Mouse (Mus musculus): ENCODE data around the gene Tapbpl. TPM values are rescaled to one million over a fixed set of nuclear protein-coding genes. Genes with fewer than 3 reads are reported as not detected.
"Not testable (repeated sequence)": the region's sequence is repeated elsewhere in the genome, so short reads cannot be mapped to it uniquely, and the experiment has no call there.

The Tapbpl gene
- 1 to 10 TPM; 3.2 to 4.2 TPM for total RNA-seq (2021)
- long read RNA-seq, experiment 1, partial matches to known transcripts = 0 of 1 reads
- long read RNA-seq, experiment 1, other reads (novel, unspliced or antisense) = 0 of 1 reads
- long read RNA-seq, experiment 2, partial matches to known transcripts = 0 of 3 reads
- long read RNA-seq, experiment 2, other reads (novel, unspliced or antisense) = 0 of 3 reads

- TF ChIP-seq CTCF (conservative IDR thresholded peaks at IDR 0.05) = no peak
- Histone ChIP-seq H3K4me3 (peak within 1 kb of the TSS; percentile 69), H3K27ac (peak within 1 kb of the TSS; percentile 90)
- DNase-seq (ENCODE audit: low spot score in 2 of 2) = peak in 1 of 2 experiments; percentile 51
These were observed at the start of gene Tapbpl for GRCm38 (mm10) chr6:125231117-125232044. Gene Tapbpl, minus strand, starts transcription at chr6:125231860.

- H3K27ac ChIP-seq = no peak overlapping the region
- DNase-seq (ENCODE audit: low spot score in 2 of 2) = no peak
- no peak overlapping the region for H3K4me3 ChIP-seq
- TF ChIP-seq CTCF (conservative IDR thresholded peaks at IDR 0.05) = no peak
These were observed 48.1 kb upstream of the Tapbpl start for GRCm38 (mm10) chr6:125279729-125280128.

- peak in 1 of 2 experiments; percentile 37 for DNase-seq (ENCODE audit: low spot score in 2 of 2)
- TF ChIP-seq CTCF (conservative IDR thresholded peaks at IDR 0.05) = peak; percentile 68
- Histone ChIP-seq H3K4me3 (no peak overlapping the region), H3K27ac (no peak overlapping the region)
These were observed 43.3 kb upstream of the Tapbpl start for GRCm38 (mm10) chr6:125274841-125275563.

- Histone ChIP-seq H3K4me3 (no peak overlapping the region), H3K27ac (peak overlapping the region; percentile 77; the same call in 1 of the 2 replicates)
- no peak for DNase-seq (ENCODE audit: low spot score in 2 of 2)
- no peak for TF ChIP-seq CTCF (conservative IDR thresholded peaks at IDR 0.05)
These were observed 40.6 kb upstream of the Tapbpl start for GRCm38 (mm10) chr6:125272228-125272785.

- DNase-seq (ENCODE audit: low spot score in 2 of 2) = peak; percentile 90 to 96
- H3K27ac ChIP-seq = peak overlapping the region; percentile 77
- TF ChIP-seq CTCF (conservative IDR thresholded peaks at IDR 0.05) = peak; percentile 92
- H3K4me3 ChIP-seq = peak overlapping the region; percentile 39
These were observed 40.0 kb upstream of the Tapbpl start for GRCm38 (mm10) chr6:125271455-125272227.

GRCm38 (mm10) chr6:125268799-125269198, 37.1 kb upstream of the Tapbpl start:
- no peak for TF ChIP-seq CTCF (conservative IDR thresholded peaks at IDR 0.05)

GRCm38 (mm10) chr6:125267469-125267868, 35.8 kb upstream of the Tapbpl start:
- no peak for TF ChIP-seq CTCF (conservative IDR thresholded peaks at IDR 0.05)
- Histone ChIP-seq H3K27ac (no peak overlapping the region), H3K4me3 (no peak overlapping the region)
- DNase-seq (ENCODE audit: low spot score in 2 of 2) = no peak

More at GRCm38 (mm10) chr6:125268799-125269198, 37.1 kb upstream of the Tapbpl start:
- Histone ChIP-seq H3K27ac (no peak overlapping the region), H3K4me3 (no peak overlapping the region)
- no peak for DNase-seq (ENCODE audit: low spot score in 2 of 2)

- DNase-seq (ENCODE audit: low spot score in 2 of 2); H3K4me3 ChIP-seq; H3K27ac ChIP-seq: not testable (repeated sequence)
- peak; percentile 54 for TF ChIP-seq CTCF (conservative IDR thresholded peaks at IDR 0.05)
These were observed 34.9 kb upstream of the Tapbpl start for GRCm38 (mm10) chr6:125266600-125266999.

GRCm38 (mm10) chr6:125266091-125266490, 34.4 kb upstream of the Tapbpl start:
- no peak for TF ChIP-seq CTCF (conservative IDR thresholded peaks at IDR 0.05)
- Histone ChIP-seq H3K4me3 (no peak overlapping the region), H3K27ac (no peak overlapping the region)
- DNase-seq (ENCODE audit: low spot score in 2 of 2) = no peak

GRCm38 (mm10) chr6:125265239-125265638, 33.6 kb upstream of the Tapbpl start:
- peak in 1 of 2 experiments; percentile 24 for DNase-seq (ENCODE audit: low spot score in 2 of 2)
- no peak overlapping the region for H3K27ac ChIP-seq
- H3K4me3 ChIP-seq = no peak overlapping the region
- TF ChIP-seq CTCF (conservative IDR thresholded peaks at IDR 0.05) = no peak

GRCm38 (mm10) chr6:125264219-125264618, 32.6 kb upstream of the Tapbpl start:
- no peak for DNase-seq (ENCODE audit: low spot score in 2 of 2)
- no peak overlapping the region for H3K4me3 ChIP-seq
- no peak for TF ChIP-seq CTCF (conservative IDR thresholded peaks at IDR 0.05)
- H3K27ac ChIP-seq = no peak overlapping the region

All from layer of hippocampus, adult 2 months (tissue).